Mouse (Mus musculus) cerebellum, postnatal 14 days (tissue): Measurements from ENCODE around the gene Gpd1l.

ENCODE experiments used
- DNase-seq, 2 experiments: peaks; one replicate each; pipeline ENCODE4 v3.0.0; 2021; ENCODE audit warnings: mixed read lengths in 2 of 2

Gene Gpd1l

GRCm38 (mm10) chr9:114925571-114925970, 8.2 kb downstream of the Gpd1l start:
- no peak for DNase-seq

GRCm38 (mm10) chr9:114925039-114925438, 8.7 kb downstream of the Gpd1l start:
- no peak for DNase-seq

- DNase-seq = no peak
Measured at GRCm38 (mm10) chr9:114924511-114924910, 9.3 kb downstream of the Gpd1l start.

GRCm38 (mm10) chr9:114922209-114922608, 11.6 kb downstream of the Gpd1l start:
- no peak for DNase-seq

GRCm38 (mm10) chr9:114921352-114922081, 12.3 kb downstream of the Gpd1l start:
- DNase-seq = peak; percentile 46 to 66

GRCm38 (mm10) chr9:114920569-114920968, 13.2 kb downstream of the Gpd1l start:
- DNase-seq = no peak

GRCm38 (mm10) chr9:114912680-114913649, 20.8 kb downstream of the Gpd1l start:
- DNase-seq = peak; percentile 95 to 97

- no peak for DNase-seq
Measured at GRCm38 (mm10) chr9:114907509-114907908, 26.3 kb downstream of the Gpd1l start.

GRCm38 (mm10) chr9:114895919-114896318, 37.9 kb downstream of the Gpd1l start:
- DNase-seq = no peak

- no peak for DNase-seq
Measured at GRCm38 (mm10) chr9:114892974-114893373, 40.8 kb downstream of the Gpd1l start.

- DNase-seq = no peak
Measured at GRCm38 (mm10) chr9:114890377-114890776, 43.4 kb downstream of the Gpd1l start.

GRCm38 (mm10) chr9:114888856-114889407, 44.9 kb downstream of the Gpd1l start:
- DNase-seq = no peak

GRCm38 (mm10) chr9:114887699-114888098, 46.1 kb downstream of the Gpd1l start:
- peak; percentile 43 to 75 for DNase-seq

- no peak for DNase-seq
Measured at GRCm38 (mm10) chr9:114885991-114886662, 47.7 kb downstream of the Gpd1l start.

GRCm38 (mm10) chr9:114885564-114885963, 48.2 kb downstream of the Gpd1l start:
- DNase-seq = no peak

- DNase-seq = no peak
Measured at GRCm38 (mm10) chr9:114881977-114882376, 51.8 kb downstream of the Gpd1l start.

- peak; percentile 6 to 16 for DNase-seq
Measured at GRCm38 (mm10) chr9:114855327-114855726, 78.5 kb downstream of the Gpd1l start.

- peak; percentile 69 to 73 for DNase-seq
Measured at GRCm38 (mm10) chr9:114854686-114855085, 79.1 kb downstream of the Gpd1l start.

GRCm38 (mm10) chr9:114853336-114853735, 80.5 kb downstream of the Gpd1l start:
- DNase-seq = peak in 1 of 2 experiments; percentile 23

- DNase-seq = no peak
Measured at GRCm38 (mm10) chr9:114851419-114852190, 82.2 kb downstream of the Gpd1l start.
